Mouse (Mus musculus) heart, adult 10 weeks (tissue): ENCODE measurements around the gene Rsg1. TPM values are rescaled to one million over a fixed set of nuclear protein-coding genes. Genes with fewer than 3 reads are reported as not detected.

ENCODE experiments used
- polyA plus RNA-seq: library from polyadenylated mRNA; stranded (reverse); fragments of 350-450 nt; fragmentation: Illumina TruSeq; extraction: RNeasy Lipid Tissue Mini Kit (QIAGEN cat#74804); gene quantifications from one replicate; pipeline ENCODE4 v1.2.3, GENCODE M21; 2014; ENCODE audit warnings: low read depth, low replicate concordance

The Rsg1 gene
- 0.68 TPM for polyA plus RNA-seq

DNA sequence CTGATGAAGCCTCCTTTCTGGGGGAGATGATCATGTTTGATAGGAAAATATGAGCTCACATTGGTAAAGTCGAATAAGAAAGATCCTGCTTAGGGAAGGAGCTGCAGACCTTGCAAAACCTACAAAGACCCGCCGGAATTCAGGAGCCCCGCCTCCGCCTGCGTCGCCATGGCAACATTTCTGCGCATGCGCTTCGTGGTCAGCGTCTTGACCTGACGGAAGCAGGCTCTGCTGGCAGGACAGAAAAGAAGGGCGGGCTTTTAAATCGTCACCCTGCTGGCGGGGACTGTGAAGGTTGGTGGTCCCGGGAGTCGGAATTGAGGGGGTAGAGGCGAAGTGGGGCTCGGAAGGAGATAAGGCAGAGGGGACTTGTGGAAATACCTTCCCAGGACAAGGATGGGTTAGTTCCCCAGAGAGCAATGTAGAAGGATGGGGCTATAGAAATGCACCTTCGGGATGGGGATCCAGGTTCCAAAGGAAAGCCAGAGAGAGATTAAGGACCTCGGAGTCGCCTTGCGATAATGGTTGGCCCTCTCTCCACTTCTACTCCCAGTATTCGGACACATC is at the start of gene Rsg1:
TSS of gene Rsg1 (plus strand) at position 187 of the 567 bp plus-strand sequence.

DNA sequence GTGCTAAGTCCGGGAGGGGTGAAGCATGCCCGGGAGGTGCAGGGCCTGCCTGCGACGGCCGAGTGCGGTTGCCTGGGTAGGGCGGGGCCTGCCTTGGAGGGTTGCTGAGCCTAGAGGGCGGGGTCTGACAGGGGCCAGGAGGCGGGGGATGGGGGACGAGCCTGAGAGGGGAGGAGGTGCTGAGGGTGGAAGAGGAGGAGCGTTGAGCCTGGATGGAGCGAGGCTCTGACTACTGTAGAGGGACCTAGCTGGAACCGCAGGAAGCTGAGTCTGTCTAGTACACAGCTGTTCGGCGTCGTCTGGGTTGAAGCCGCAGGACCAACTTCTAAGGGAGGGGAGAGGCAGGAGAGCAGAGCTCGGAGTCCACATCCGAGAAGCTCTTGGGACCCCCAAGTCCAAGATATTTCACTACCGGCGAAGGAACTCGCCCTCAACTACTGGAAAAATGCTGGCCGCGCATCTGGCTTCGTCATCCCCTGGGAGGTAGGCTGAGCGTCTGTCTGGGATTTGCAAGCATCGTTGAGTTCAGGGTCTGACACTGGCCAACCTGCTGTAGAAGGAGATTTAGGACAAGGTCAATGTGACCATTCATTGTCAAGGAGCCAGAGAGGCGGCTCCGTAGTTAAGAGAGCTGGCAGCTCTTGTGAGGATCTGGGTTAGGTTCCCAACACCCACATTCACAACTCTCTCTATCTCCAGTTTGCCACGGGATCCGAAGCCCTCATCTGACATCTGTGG is 25.8 kb downstream of the Rsg1 start, which contains the start of gene Arhgef19:
TSS of gene Arhgef19 (plus strand) at position 112 of the 738 bp plus-strand sequence.

Other genes starting within 250 kb of the Rsg1 start
- gene Atp13a2, start 227.1 kb upstream of the Rsg1 start, polyA plus RNA-seq = 16.0 TPM
- gene Mfap2, start 203.5 kb upstream of the Rsg1 start, polyA plus RNA-seq = 5.9 TPM
- gene Crocc, start 153.4 kb upstream of the Rsg1 start, polyA plus RNA-seq = 5.8 TPM
- gene Necap2, start 135.6 kb upstream of the Rsg1 start, polyA plus RNA-seq = 20.2 TPM
- gene Spata21, start 125.6 kb upstream of the Rsg1 start, polyA plus RNA-seq = not detected
- 55.2 TPM for gene Szrd1, start 74.2 kb upstream of the Rsg1 start, polyA plus RNA-seq
- gene Fbxo42, start 66.0 kb upstream of the Rsg1 start, polyA plus RNA-seq = 7.9 TPM
- gene Arhgef19, start 25.5 kb downstream of the Rsg1 start, polyA plus RNA-seq = 48.6 TPM
- gene Epha2, start 87.3 kb downstream of the Rsg1 start, polyA plus RNA-seq = 4.4 TPM
- gene Fam131c, start 154.3 kb downstream of the Rsg1 start, polyA plus RNA-seq = 0.42 TPM
- not detected for gene Clcnka, start 184.8 kb downstream of the Rsg1 start, polyA plus RNA-seq
- gene Clcnkb, start 202.1 kb downstream of the Rsg1 start, polyA plus RNA-seq = 3.9 TPM
- gene Hspb7, start 206.8 kb downstream of the Rsg1 start, polyA plus RNA-seq = 967 TPM
- gene Srarp, start 222.1 kb downstream of the Rsg1 start, polyA plus RNA-seq = 0.55 TPM
- 15.3 TPM for gene Zbtb17, start 230.7 kb downstream of the Rsg1 start, polyA plus RNA-seq